Mouse (Mus musculus) megakaryocyte, embryonic 14.5 days (primary cell): ENCODE results near the gene Mum1. TPM values are rescaled to one million over a fixed set of nuclear protein-coding genes. Genes with fewer than 3 reads are reported as not detected.
"Not testable (repeated sequence)": the region's sequence is repeated elsewhere in the genome, so short reads cannot be mapped to it uniquely, and the experiment has no call there.

Experiments used
- H3K27me3 ChIP-seq: replicated peaks from 2 replicates; pipeline ENCODE3; 2012; ENCODE audit warnings: inconsistent platforms
- H3K36me3 ChIP-seq: replicated peaks from 2 replicates; pipeline ENCODE3; 2012; ENCODE audit warnings: low read length, inconsistent platforms, mixed read lengths
- H3K4me1 ChIP-seq: 2 replicates; pipeline ENCODE4 v1.6.1; 2012; ENCODE audit warnings: inconsistent platforms
- H3K4me3 ChIP-seq: replicated peaks from 2 replicates; pipeline ENCODE3; 2012; ENCODE audit warnings: moderate library complexity, mild to moderate bottlenecking, inconsistent platforms
- H3K9me3 ChIP-seq: 2 replicates; pipeline ENCODE4 v1.6.1; 2012; ENCODE audit warnings: inconsistent platforms
- FLI1 ChIP-seq: IDR thresholded peaks from 2 replicates; pipeline ENCODE4 v1.6.1; 2012; ENCODE audit warnings: low read length, inconsistent platforms, mixed read lengths
- GATA1 ChIP-seq: IDR thresholded peaks from 3 replicates; pipeline ENCODE4 v1.6.1; 2012; ENCODE audit warnings: mixed read lengths, low read length, inconsistent platforms, borderline replicate concordance
- polyA plus RNA-seq: library from polyadenylated mRNA; stranded (reverse); fragments of >175 nt; gene quantifications from 2 replicates; pipeline ENCODE4 v1.2.3, GENCODE M21; 2012; ENCODE audit warnings: low replicate concordance; ENCODE audit not compliant: insufficient read depth

The Mum1 gene
- polyA plus RNA-seq, 1 experiment = 9.6 TPM

GRCm38 (mm10) chr10:80207676-80208075 is 18.6 kb upstream of the Mum1 start:
- H3K27me3 ChIP-seq = peaks cover 63% of the 10 kb centered on the region
- no peaks in the 10 kb centered on the region for H3K36me3 ChIP-seq
- H3K4me1 ChIP-seq = peaks cover 14% of the 10 kb centered on the region
- H3K4me3 ChIP-seq = no peak overlapping the region
- no peaks in the 10 kb centered on the region for H3K9me3 ChIP-seq
- TF ChIP-seq GATA1 = no peak
- no peak for TF ChIP-seq FLI1

- Histone ChIP-seq H3K36me3 (no peaks in the 10 kb centered on the region), H3K4me1 (peaks cover 14% of the 10 kb centered on the region), H3K9me3 (no peaks in the 10 kb centered on the region), H3K27me3 (peaks cover 64% of the 10 kb centered on the region), H3K4me3 (no peak overlapping the region)
- TF ChIP-seq GATA1 (no peak), FLI1 (no peak)
These were observed 18.0 kb upstream of the Mum1 start for GRCm38 (mm10) chr10:80208248-80208647.

- no peaks in the 10 kb centered on the region for H3K9me3 ChIP-seq
- H3K4me3 ChIP-seq = no peak overlapping the region
- peaks cover 12% of the 10 kb centered on the region for H3K4me1 ChIP-seq
- no peak for TF ChIP-seq GATA1
- no peak for TF ChIP-seq FLI1
- no peaks in the 10 kb centered on the region for H3K36me3 ChIP-seq
- H3K27me3 ChIP-seq = peaks cover 62% of the 10 kb centered on the region
These were observed 17.3 kb upstream of the Mum1 start for GRCm38 (mm10) chr10:80208841-80209371.

GRCm38 (mm10) chr10:80211547-80212103 is 14.6 kb upstream of the Mum1 start:
- H3K4me3 ChIP-seq, H3K36me3 ChIP-seq, H3K9me3 ChIP-seq: not testable (repeated sequence)
- H3K27me3 ChIP-seq = peaks cover 55% of the 10 kb centered on the region
- peaks cover 11% of the 10 kb centered on the region for H3K4me1 ChIP-seq

DNA sequence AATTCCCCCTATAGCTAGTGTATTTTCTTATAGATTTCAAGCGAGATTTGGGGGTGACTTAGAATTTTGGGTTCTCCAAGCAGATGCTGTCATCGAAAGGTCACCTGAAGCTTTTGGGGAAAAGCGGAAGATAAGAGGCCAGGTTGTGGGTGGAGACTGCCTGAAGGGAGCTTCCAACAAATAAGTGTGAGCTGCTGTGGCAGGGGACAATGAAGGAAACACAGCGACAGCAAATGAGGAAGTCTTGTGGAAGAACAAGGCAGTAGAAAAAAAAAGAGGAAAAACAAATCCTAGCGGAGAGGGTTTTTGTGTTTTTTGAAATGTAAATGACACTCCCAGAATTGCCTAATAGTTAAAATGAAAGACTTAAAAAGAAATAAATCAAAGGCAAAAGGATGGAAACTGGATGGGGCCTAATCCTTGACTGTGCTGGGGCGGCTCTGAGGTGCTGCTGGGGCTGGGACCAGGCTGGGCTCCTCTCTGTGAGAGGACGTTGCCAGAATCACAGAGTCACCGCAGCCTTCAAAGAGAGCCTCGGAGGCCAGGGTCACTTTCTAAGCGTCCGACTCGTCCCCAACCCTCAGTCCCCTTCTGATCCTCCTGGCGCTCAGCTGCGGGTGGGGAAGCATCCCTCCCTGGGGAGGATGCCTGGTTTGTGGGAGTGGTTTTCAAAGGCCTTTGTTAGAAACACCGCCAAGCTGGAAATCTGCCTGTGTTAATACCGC is 11.0 kb upstream of the Mum1 start:
- TF ChIP-seq GATA1 = no peak
- TF ChIP-seq FLI1 = no peak
- peaks cover 48% of the 10 kb centered on the region for H3K27me3 ChIP-seq
- peaks cover 11% of the 10 kb centered on the region for H3K4me1 ChIP-seq
- no peaks in the 10 kb centered on the region for H3K36me3 ChIP-seq
- no peaks in the 10 kb centered on the region for H3K9me3 ChIP-seq
- H3K4me3 ChIP-seq = no peak overlapping the region

- Histone ChIP-seq H3K36me3 (no peaks in the 10 kb centered on the region), H3K9me3 (no peaks in the 10 kb centered on the region), H3K27me3 (peaks cover 70% of the 10 kb centered on the region), H3K4me1 (peaks cover 18% of the 10 kb centered on the region), H3K4me3 (no peak overlapping the region)
- TF ChIP-seq FLI1 = no peak
- no peak for TF ChIP-seq GATA1
These were observed 5.6 kb upstream of the Mum1 start for GRCm38 (mm10) chr10:80220676-80221075.

- not testable (repeated sequence) for H3K9me3 ChIP-seq
- Histone ChIP-seq H3K4me1 (peaks cover 38% of the 10 kb centered on the region), H3K27me3 (peaks cover 58% of the 10 kb centered on the region)
These were observed 3.1 kb upstream of the Mum1 start for GRCm38 (mm10) chr10:80223137-80223536.

DNA sequence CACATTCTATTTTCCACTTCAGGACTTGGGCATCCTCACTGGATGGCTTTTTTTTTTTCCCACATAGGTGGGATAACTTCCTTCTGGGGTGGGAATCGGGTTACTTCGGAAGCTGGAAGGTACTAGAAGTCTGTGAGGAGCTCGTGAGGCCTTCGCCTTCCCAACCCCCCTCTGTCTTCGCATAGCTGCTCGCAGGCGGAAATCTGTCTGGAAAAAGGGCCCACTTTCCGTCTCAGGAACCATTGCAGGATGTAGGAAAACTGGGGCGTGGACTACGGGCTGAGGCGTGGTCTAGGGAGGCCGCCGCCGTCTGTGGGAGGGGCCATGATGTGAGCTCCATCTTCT is 191 bp upstream of the Mum1 start:
- no peaks in the 10 kb centered on the region for H3K9me3 ChIP-seq
- peaks cover 33% of the 10 kb centered on the region for H3K27me3 ChIP-seq
- H3K4me3 ChIP-seq = peak overlapping the region; percentile 93
- peaks cover 34% of the 10 kb centered on the region for H3K36me3 ChIP-seq
- TF ChIP-seq GATA1 (no peak), FLI1 (no peak)
- peaks cover 46% of the 10 kb centered on the region for H3K4me1 ChIP-seq

More at GRCm38 (mm10) chr10:80223137-80223536, 3.1 kb upstream of the Mum1 start:
- not testable (repeated sequence) for H3K36me3 ChIP-seq, H3K4me3 ChIP-seq

DNA sequence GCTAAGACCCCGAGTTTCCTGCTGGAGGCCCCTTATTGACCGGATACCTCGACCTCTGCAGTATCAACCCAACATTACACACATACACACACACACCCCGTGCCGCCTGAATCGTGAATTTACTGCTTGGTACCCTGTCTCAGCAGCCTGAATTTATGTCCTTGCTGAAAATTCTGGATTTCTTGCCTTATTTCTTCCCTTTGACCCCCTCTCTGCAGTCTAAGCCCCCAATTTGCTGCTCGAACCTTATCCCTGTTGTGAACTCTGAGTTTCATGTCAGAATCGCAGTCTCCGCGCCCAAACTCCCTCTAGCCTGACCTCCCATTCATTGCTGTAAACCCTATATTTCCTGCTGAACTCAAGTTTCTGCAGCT is 919 bp downstream of the Mum1 start:
- TF ChIP-seq FLI1 = no peak
- peak overlapping the region; percentile 93 for H3K4me3 ChIP-seq
- H3K4me1 ChIP-seq = peaks cover 50% of the 10 kb centered on the region
- peaks cover 43% of the 10 kb centered on the region for H3K36me3 ChIP-seq
- no peaks in the 10 kb centered on the region for H3K9me3 ChIP-seq
- H3K27me3 ChIP-seq = peaks cover 22% of the 10 kb centered on the region

DNA sequence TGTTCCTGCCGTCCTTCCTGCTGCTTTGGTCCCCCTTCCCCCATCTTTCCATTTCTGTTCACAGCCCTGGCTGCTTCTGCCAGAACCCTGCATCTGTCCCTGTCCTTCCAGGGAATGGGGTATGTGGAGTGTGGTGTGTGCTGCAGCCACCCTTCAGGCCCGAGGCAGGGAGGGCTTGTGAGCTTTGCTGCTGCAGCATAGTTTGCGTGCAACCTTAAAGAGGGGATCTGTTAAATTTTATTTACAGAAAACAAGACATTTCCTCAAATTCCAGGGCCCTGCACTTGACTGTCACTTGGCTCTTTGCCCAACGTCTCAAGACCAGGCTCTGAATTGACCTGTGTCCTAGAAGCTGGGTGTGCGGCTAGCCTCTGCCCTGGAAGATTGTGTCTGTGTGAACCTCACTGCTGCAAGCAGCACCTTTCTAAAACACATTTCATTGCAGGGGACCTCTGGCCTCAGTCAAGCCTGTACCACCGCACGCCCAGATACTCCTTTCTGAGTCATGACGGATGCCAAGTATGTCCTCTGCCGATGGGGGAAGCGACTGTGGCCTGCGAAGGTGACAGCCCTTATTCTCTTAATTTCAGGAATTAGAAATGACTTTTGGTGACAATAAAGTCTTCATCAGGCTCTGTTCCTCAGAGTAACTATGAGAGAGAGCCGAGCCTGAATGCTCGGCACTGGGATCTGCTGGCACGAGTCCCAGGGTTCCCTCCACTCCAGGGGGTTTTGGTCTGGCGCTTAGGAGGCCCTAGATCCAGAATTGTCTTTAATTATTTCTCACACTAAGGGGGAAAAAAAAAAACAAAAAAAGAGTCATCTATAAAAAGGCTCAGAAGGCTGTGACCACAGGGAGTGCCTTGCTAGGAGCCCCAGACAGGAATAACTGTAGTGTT is 1.9 kb downstream of the Mum1 start:
- peaks cover 53% of the 10 kb centered on the region for H3K36me3 ChIP-seq
- peak overlapping the region; percentile 93 for H3K4me3 ChIP-seq
- no peaks in the 10 kb centered on the region for H3K9me3 ChIP-seq
- TF ChIP-seq GATA1 (no peak), FLI1 (no peak)
- H3K4me1 ChIP-seq = peaks cover 50% of the 10 kb centered on the region
- H3K27me3 ChIP-seq = peaks cover 18% of the 10 kb centered on the region
